Mouse (Mus musculus) hindbrain, embryonic 14.5 days (tissue): ENCODE data around the gene Mrpl37. TPM values are rescaled to one million over a fixed set of nuclear protein-coding genes. Genes with fewer than 3 reads are reported as not detected.
A peak's percentile ranks its signal among the peaks of the same experiment; 100 is the strongest.

Source experiments
- ATAC-seq: fragments of 200-750 bp; cut with Nextera tagmentation; 2 replicates; pipeline ENCODE4 v1.8.0; 2017; ENCODE audit warnings: moderate number of reproducible peaks, mild to moderate bottlenecking, moderate TSS enrichment, moderate library complexity; ENCODE audit not compliant: low FRiP score
- DNase-seq: peaks from one replicate; pipeline ENCODE4 v3.0.0-alpha.2; 2015; ENCODE audit warnings: low spot score
- H3K27ac ChIP-seq: fragments of 300-500 bp; sonication (generic); 2 replicates; pipeline ENCODE4 v1.5.1; 2014; ENCODE audit warnings: mild to moderate bottlenecking, moderate library complexity
- H3K27me3 ChIP-seq: fragments of 300-500 bp; sonication (generic); 2 replicates; pipeline ENCODE4 v1.6.1; 2014; ENCODE audit warnings: mild to moderate bottlenecking, low read length, mixed read lengths; ENCODE audit not compliant: control insufficient read depth, insufficient read depth
- H3K36me3 ChIP-seq: fragments of 300-500 bp; sonication (generic); replicated peaks from 2 replicates; pipeline ENCODE4 v1.6.1; 2014; ENCODE audit not compliant: control insufficient read depth, insufficient read depth
- H3K4me1 ChIP-seq: fragments of 300-500 bp; sonication (generic); replicated peaks from 2 replicates; pipeline ENCODE4 v1.6.1; 2014; ENCODE audit warnings: antibody characterized with exemption, low read length, mixed read lengths; ENCODE audit not compliant: control insufficient read depth, insufficient read depth
- H3K4me2 ChIP-seq: fragments of 300-500 bp; sonication (generic); replicated peaks from 2 replicates; pipeline ENCODE4 v1.6.1; 2014; ENCODE audit warnings: mild to moderate bottlenecking, moderate library complexity
- H3K4me3 ChIP-seq: fragments of 300-500 bp; sonication (generic); replicated peaks from 2 replicates; pipeline ENCODE4 v1.5.1; 2014; ENCODE audit warnings: mild to moderate bottlenecking, low read length
- H3K9ac ChIP-seq: fragments of 300-500 bp; sonication (generic); 2 replicates; pipeline ENCODE4 v1.6.1; 2014
- H3K9me3 ChIP-seq: fragments of 300-500 bp; sonication (generic); 2 replicates; pipeline ENCODE4 v1.6.1; 2016; ENCODE audit warnings: low read length; ENCODE audit not compliant: control insufficient read depth
- WGBS: fragments of 180-500 bp; shearing (Covaris S2); extraction: QIAGEN DNeasy Blood & Tissue Kit; methylation state at CpG from one replicate; pipeline ENCODE4 v1.1.7; 2014; 5-methylcytosine and 5-hydroxymethylcytosine counted together
- polyA plus RNA-seq: library from polyadenylated mRNA; unstranded; fragments of >200 nt; fragmentation: Nextera tagmentation; extraction: Ambion mirVana; gene quantifications from 2 replicates; pipeline ENCODE4 v1.2.1, GENCODE M21; 2014

Mrpl37 gene
- polyA plus RNA-seq, 1 experiment from 2014 or later: 86.2 TPM

DNA sequence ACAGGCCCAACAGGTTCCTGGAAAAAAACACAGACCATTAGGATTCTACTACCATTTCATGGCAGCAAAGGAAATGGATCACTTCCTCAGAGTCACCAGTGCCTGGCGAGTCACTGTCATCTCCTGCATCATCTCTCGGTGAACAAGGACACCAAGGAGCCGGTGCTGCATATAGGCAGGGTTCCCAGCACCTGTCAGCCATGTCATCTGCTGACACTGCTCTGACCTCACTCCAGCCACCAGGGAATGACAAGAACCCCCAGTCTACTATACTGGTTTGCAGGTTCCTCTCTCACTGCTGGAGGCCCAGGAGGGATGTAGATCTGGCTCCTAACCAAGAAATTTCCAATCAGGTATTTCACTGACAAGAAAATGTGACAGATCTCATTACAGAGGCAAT, 10.6 kb downstream of the Mrpl37 start:
- WGBS: 79% methylated on average over 3 of the region's 3 CpGs
- Histone ChIP-seq H3K4me2 (no peak overlapping the region), H3K9me3 (no peaks in the 10 kb centered on the region), H3K27me3 (no peaks in the 10 kb centered on the region), H3K36me3 (peaks cover 38% of the 10 kb centered on the region), H3K4me1 (no peaks in the 10 kb centered on the region), H3K9ac (no peak overlapping the region), H3K27ac (no peak overlapping the region), H3K4me3 (no peak overlapping the region)
- DNase-seq (no peak), ATAC-seq (no peak)

DNA sequence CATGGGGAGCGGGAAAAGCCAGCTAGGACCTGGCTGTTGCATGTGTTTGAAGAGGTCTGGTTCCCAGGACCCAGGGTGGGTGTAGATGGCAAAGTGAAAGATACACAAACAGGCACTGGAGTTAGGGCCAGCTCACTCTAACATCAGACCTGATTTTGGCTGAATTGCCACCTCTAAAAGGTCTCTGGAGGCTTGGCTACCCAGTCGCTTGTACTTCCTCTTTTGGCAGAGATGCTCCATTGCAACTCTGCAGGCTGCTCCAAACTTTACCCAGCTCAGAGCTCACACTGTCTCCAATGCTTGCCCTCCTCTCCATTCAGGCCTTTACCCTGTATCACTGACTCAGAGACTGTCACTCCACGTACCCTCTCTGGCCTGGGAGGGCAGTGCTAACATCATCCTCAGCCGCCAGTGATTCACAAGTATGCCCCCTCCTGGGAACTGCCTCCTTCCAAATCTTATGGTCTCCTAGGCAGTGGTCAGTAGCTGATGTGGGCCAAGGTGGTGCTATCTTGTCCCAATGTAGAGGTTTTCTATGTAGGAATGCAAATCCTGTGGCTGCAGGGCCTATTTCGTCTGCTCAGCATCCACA, 13.6 kb downstream of the Mrpl37 start:
- WGBS: 50% methylated on average over 5 of the region's 5 CpGs
- Histone ChIP-seq H3K27ac (no peak overlapping the region), H3K4me1 (no peaks in the 10 kb centered on the region), H3K4me2 (no peak overlapping the region), H3K36me3 (peaks cover 32% of the 10 kb centered on the region), H3K9me3 (no peaks in the 10 kb centered on the region), H3K9ac (no peak overlapping the region), H3K27me3 (no peaks in the 10 kb centered on the region), H3K4me3 (no peak overlapping the region)
- ATAC-seq: no peak
- DNase-seq: no peak

DNA sequence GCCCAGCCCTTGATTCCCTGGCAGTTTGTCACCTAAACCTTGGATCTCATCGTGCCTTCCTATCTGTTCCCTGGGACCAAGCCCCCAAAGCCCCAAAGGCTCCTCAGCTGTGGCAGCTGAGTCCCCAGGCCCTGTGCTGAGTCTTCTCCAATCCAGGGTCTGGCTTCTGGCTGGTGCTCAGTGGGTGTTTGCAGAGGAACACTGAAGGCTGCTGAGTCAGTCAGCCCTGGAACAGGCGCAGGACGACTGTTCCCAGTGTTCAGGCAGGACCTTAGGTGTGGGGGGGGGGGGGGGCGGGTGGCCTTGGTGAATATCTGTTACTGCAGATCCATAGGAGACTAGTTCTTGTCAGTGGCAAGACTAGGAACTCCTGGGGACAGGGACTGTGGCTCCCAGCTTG, 14.8 kb downstream of the Mrpl37 start:
- Histone ChIP-seq H3K9me3 (no peaks in the 10 kb centered on the region), H3K27me3 (no peaks in the 10 kb centered on the region), H3K4me1 (no peaks in the 10 kb centered on the region), H3K27ac (no peak overlapping the region), H3K36me3 (peaks cover 32% of the 10 kb centered on the region), H3K4me3 (no peak overlapping the region), H3K9ac (no peak overlapping the region), H3K4me2 (no peak overlapping the region)
- ATAC-seq (no peak), DNase-seq (no peak)
- WGBS: 62% methylated on average over 4 of the region's 4 CpGs

DNA sequence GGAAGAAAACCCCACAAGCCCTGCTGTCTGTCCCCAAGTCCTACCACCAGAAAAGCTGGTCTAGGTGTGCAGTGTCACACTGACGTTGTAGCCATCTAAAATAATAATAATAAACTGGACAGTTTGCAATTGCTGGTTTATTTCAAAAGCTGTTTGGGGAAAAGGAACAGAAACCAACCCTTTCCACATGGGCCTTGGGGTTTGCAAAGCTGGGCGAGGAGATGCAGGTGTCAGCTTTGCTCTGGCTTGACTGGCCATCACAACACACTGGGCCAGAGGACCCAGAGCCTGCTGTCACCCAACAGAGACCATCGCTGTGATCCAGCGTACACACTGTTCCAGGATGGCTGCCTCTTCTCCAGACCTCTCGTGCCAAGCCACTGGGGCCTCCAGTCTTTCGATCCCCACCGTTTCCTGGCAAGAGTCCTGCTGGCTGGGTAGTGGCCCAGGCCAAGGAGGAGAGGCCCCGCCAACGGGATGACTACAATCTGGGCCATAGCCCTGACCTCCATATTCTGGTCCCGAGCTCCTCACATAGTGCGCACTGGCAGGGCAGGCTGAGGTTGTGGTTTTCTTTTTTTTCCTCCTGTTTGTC, 18.0 kb downstream of the Mrpl37 start:
- ATAC-seq: no peak
- H3K9ac ChIP-seq: no peak overlapping the region
- no peaks in the 10 kb centered on the region for H3K27me3 ChIP-seq
- H3K9me3 ChIP-seq: no peaks in the 10 kb centered on the region
- no peak overlapping the region for H3K4me3 ChIP-seq
- no peaks in the 10 kb centered on the region for H3K4me1 ChIP-seq
- H3K36me3 ChIP-seq: peaks cover 59% of the 10 kb centered on the region
- no peak overlapping the region for H3K27ac ChIP-seq
- 77% methylated on average over 11 of the region's 11 CpGs for WGBS
- DNase-seq: no peak
- no peak overlapping the region for H3K4me2 ChIP-seq

- Histone ChIP-seq H3K27me3 (no peaks in the 10 kb centered on the region), H3K4me3 (no peak overlapping the region), H3K9me3 (no peaks in the 10 kb centered on the region), H3K4me1 (no peaks in the 10 kb centered on the region), H3K9ac (no peak overlapping the region), H3K27ac (no peak overlapping the region), H3K36me3 (peaks cover 65% of the 10 kb centered on the region), H3K4me2 (no peak overlapping the region)
- 91% methylated on average over 5 of the region's 5 CpGs for WGBS
- DNase-seq (no peak), ATAC-seq (no peak)
These were observed 18.9 kb downstream of the Mrpl37 start for GRCm38 (mm10) chr4:107047806-107048205.

- DNase-seq (no peak), ATAC-seq (no peak)
- no peak overlapping the region for H3K9ac ChIP-seq
- H3K27me3 ChIP-seq: no peaks in the 10 kb centered on the region
- no peak overlapping the region for H3K4me3 ChIP-seq
- H3K27ac ChIP-seq: no peak overlapping the region
- peaks cover 91% of the 10 kb centered on the region for H3K36me3 ChIP-seq
- no peaks in the 10 kb centered on the region for H3K4me1 ChIP-seq
- H3K9me3 ChIP-seq: no peaks in the 10 kb centered on the region
- no peak overlapping the region for H3K4me2 ChIP-seq
- WGBS: 97% methylated on average over 13 of the region's 13 CpGs
These were observed 21.5 kb downstream of the Mrpl37 start for GRCm38 (mm10) chr4:107045188-107045587.

- Histone ChIP-seq H3K27ac (no peak overlapping the region), H3K27me3 (no peaks in the 10 kb centered on the region), H3K36me3 (peaks cover 96% of the 10 kb centered on the region), H3K4me3 (no peak overlapping the region), H3K4me2 (no peak overlapping the region), H3K9ac (no peak overlapping the region), H3K9me3 (no peaks in the 10 kb centered on the region), H3K4me1 (peaks cover 6% of the 10 kb centered on the region; the same call in 1 of the 2 replicates)
- whole genome bisulfite sequencing: 96% methylated on average over 6 of the region's 6 CpGs
- ATAC-seq (no peak), DNase-seq (no peak)
These were observed 24.4 kb downstream of the Mrpl37 start for GRCm38 (mm10) chr4:107042304-107042703.

DNA sequence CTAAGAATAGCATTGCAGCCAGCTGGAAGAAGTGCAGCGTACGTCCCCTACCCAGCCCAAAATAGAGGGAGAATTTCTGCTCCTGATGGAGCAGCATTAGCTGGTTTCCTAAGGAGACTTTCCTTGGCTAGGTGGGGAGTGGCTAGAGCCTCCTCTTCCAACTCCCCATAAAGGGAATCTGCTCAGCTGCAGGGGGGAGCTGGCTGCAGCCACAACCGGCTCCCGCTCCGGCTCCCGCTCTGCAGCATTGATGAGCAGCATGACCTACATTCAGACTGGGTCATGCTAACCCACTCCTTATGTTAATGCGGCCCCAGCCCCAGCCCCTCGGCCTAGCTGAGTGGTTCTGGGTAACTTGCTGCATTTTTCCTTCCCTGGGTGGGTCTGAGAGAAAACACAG, 27.4 kb downstream of the Mrpl37 start:
- no peak overlapping the region for H3K4me2 ChIP-seq
- H3K36me3 ChIP-seq: peaks cover 86% of the 10 kb centered on the region
- DNase-seq (no peak), ATAC-seq (peak; percentile 32; the same call in 1 of the 2 replicates)
- H3K27me3 ChIP-seq: no peaks in the 10 kb centered on the region
- H3K27ac ChIP-seq: peak overlapping the region; percentile 58
- no peak overlapping the region for H3K4me3 ChIP-seq
- WGBS: 36% methylated on average over 8 of the region's 8 CpGs
- 0 out of 2 replicates have a peak overlapping the region, but pooled peaks have one; percentile 9 for H3K9ac ChIP-seq
- peaks cover 6% of the 10 kb centered on the region; the same call in 1 of the 2 replicates for H3K4me1 ChIP-seq
- no peaks in the 10 kb centered on the region for H3K9me3 ChIP-seq

DNA sequence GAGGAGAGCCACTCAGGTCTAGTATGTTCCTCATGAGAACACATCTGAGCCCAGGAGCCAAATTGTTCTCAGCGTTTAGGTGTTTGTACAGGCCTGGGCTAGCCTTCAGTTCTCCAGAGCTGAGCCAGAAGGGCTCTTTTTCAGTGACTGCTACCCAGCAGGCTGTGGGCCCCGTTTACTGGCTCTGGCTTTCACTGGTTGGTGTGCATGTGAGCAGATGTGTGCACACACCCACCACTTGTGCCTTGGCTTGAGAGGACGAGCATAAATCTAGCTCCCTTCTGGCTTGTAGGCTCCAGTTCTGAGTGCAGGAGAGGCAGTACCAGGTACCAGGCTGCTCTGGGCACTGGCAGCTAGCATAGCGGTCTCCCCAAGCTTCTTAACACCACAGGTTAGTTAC, 28.4 kb downstream of the Mrpl37 start:
- ATAC-seq (no peak), DNase-seq (no peak)
- H3K36me3 ChIP-seq: peaks cover 86% of the 10 kb centered on the region
- no peak overlapping the region for H3K4me3 ChIP-seq
- H3K9me3 ChIP-seq: no peaks in the 10 kb centered on the region
- no peak overlapping the region for H3K4me2 ChIP-seq
- no peaks in the 10 kb centered on the region for H3K27me3 ChIP-seq
- 87% methylated on average over 4 of the region's 4 CpGs for WGBS
- H3K4me1 ChIP-seq: peaks cover 6% of the 10 kb centered on the region; the same call in 1 of the 2 replicates
- no peak overlapping the region for H3K27ac ChIP-seq
- H3K9ac ChIP-seq: no peak overlapping the region
